Mouse (Mus musculus): ENCODE results near the gene Gas6. TPM values are rescaled to one million over a fixed set of nuclear protein-coding genes. Genes with fewer than 3 reads are reported as not detected.
A peak's percentile ranks its signal among the peaks of the same experiment; 100 is the strongest.

Gas6 gene
- total RNA-seq, 1 experiment: 28.8 TPM

DNA sequence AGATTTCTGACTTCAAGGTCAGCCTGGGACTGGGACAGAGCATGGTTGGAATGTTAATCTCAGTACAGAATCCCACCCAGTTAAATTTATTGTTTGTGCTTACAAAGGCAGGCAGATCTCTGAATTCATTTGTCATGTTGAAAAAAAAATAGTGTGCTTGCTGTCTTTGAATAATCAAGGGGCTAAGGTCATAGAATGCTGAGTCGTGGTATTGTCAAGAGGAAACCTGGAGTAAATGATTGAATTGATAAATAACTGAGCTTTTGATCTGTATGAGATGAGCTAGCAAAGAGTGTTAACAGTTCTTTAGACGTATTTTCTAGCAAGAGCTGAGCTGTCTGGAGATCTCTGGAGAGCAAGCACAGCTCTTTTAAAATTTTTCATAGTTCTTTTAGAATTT, 42.8 kb upstream of the Gas6 start:
- Histone ChIP-seq H3K36me3 (ENCODE audit: control insufficient read depth, insufficient read depth, low read length, poor library complexity, severe bottlenecking) (no peaks in the 10 kb centered on the region), H3K4me1 (ENCODE audit: control insufficient read depth in 2 of 2, insufficient read depth in 2 of 2, low read length in 2 of 2, poor library complexity in 1 of 2) (peaks cover 0 to 1% of the 10 kb centered on the region in 2 experiments; a peak in 1 of 4 replicates), H3K9me3 (ENCODE audit: control insufficient read depth, insufficient read depth, low read depth, low read length) (no peaks in the 10 kb centered on the region), H3K9ac (ENCODE audit: insufficient read depth, low read depth, low read length, poor library complexity, severe bottlenecking) (no peak overlapping the region), H3K4me3 (ENCODE audit: insufficient read depth in 1 of 2, low read depth in 1 of 2, low read length in 2 of 2, poor library complexity in 1 of 2, severe bottlenecking in 1 of 2) (no peak overlapping the region), H3K27ac (ENCODE audit: insufficient read depth, low read depth, low read length, poor library complexity, severe bottlenecking) (no peak overlapping the region)
- DNase-seq (ENCODE audit: low read depth, low spot score): no peak
- in situ Hi-C loops (cut with MboI; ENCODE audit: low sequenced_read_pairs in 2 of 2, unreplicated experiment in 2 of 2): no loop called here
- TF ChIP-seq HCFC1 (IDR thresholded peaks at IDR 0.05; ENCODE audit: borderline replicate concordance, insufficient read depth, low read length) (no peak), CHD2 (IDR thresholded peaks at IDR 0.05; ENCODE audit: low read depth, low read length) (no peak), ZC3H11A (IDR thresholded peaks at IDR 0.05; ENCODE audit: borderline replicate concordance, low read depth, low read length) (no peak), MAFK (IDR thresholded peaks at IDR 0.05; ENCODE audit: insufficient read depth, low read depth, low read length) (peak; percentile 67), ZNF384 (IDR thresholded peaks at IDR 0.05; ENCODE audit: low read depth, low read length) (0 out of 2 replicates have a peak, but pooled peaks have one; percentile 25)

DNA sequence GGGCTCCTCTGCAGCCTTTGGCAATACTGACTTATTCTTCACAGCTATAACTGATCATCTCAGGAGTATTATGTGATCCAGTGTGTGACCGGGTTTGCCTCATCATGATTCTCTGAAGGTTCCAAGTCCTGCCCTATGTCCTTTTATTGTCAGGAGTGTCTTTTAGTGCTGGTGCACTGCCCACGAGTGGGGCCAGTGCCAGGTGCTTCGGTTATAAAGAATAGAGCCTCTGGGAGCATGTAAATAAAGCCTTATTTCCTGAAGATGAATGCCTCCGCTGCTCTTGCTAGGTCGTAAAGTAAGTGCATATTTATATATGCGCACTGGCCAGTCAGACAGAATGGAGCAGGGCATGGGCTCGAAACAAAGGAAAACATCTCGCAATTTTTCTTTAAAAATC, 38.8 kb upstream of the Gas6 start:
- no peak for DNase-seq (ENCODE audit: low read depth, low spot score)
- Histone ChIP-seq H3K36me3 (ENCODE audit: control insufficient read depth, insufficient read depth, low read length, poor library complexity, severe bottlenecking) (no peaks in the 10 kb centered on the region), H3K4me1 (ENCODE audit: control insufficient read depth in 2 of 2, insufficient read depth in 2 of 2, low read length in 2 of 2, poor library complexity in 1 of 2) (no peaks in the 10 kb centered on the region), H3K9me3 (ENCODE audit: control insufficient read depth, insufficient read depth, low read depth, low read length) (no peaks in the 10 kb centered on the region), H3K9ac (ENCODE audit: insufficient read depth, low read depth, low read length, poor library complexity, severe bottlenecking) (no peak overlapping the region), H3K4me3 (ENCODE audit: insufficient read depth in 1 of 2, low read depth in 1 of 2, low read length in 2 of 2, poor library complexity in 1 of 2, severe bottlenecking in 1 of 2) (no peak overlapping the region), H3K27ac (ENCODE audit: insufficient read depth, low read depth, low read length, poor library complexity, severe bottlenecking) (no peak overlapping the region)
- in situ Hi-C loops (cut with MboI; ENCODE audit: low sequenced_read_pairs in 2 of 2, unreplicated experiment in 2 of 2): no loop called here
- no peak for TF ChIP-seq HCFC1 (IDR thresholded peaks at IDR 0.05; ENCODE audit: borderline replicate concordance, insufficient read depth, low read length)

DNA sequence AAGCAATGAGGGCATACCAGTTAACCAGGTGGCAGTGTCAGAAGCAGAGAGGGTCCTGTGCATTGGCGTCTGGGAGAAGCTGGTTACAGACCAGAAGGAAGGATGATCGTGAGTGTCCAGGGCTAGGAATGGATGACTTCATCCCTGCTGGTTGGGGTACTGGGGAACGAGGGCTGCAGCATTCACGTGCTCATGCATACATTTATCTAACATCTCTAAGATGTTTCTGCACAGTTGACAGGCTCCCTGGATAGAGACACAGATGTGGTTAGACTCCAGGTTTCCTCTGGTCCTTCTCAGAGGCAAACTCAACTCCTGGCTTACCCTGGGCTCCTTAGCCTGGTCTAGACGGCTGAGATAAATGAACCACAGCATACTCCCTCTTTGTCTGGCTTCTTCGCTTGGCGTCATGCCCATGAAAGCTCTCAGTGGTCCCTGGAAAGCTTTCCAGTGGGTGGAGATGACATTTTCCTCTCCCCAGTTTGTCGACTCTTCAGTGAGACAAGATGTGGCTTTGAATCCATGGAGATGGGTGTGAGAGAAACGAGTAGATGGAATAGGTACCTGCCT, 37.4 kb upstream of the Gas6 start:
- Histone ChIP-seq H3K9me3 (ENCODE audit: control insufficient read depth, insufficient read depth, low read depth, low read length) (no peaks in the 10 kb centered on the region), H3K27ac (ENCODE audit: insufficient read depth, low read depth, low read length, poor library complexity, severe bottlenecking) (no peak overlapping the region), H3K4me1 (ENCODE audit: control insufficient read depth in 2 of 2, insufficient read depth in 2 of 2, low read length in 2 of 2, poor library complexity in 1 of 2) (no peaks in the 10 kb centered on the region), H3K9ac (ENCODE audit: insufficient read depth, low read depth, low read length, poor library complexity, severe bottlenecking) (no peak overlapping the region), H3K36me3 (ENCODE audit: control insufficient read depth, insufficient read depth, low read length, poor library complexity, severe bottlenecking) (no peaks in the 10 kb centered on the region), H3K4me3 (ENCODE audit: insufficient read depth in 1 of 2, low read depth in 1 of 2, low read length in 2 of 2, poor library complexity in 1 of 2, severe bottlenecking in 1 of 2) (no peak overlapping the region)
- in situ Hi-C loops (cut with MboI; ENCODE audit: low sequenced_read_pairs in 2 of 2, unreplicated experiment in 2 of 2): no loop called here
- TF ChIP-seq ZNF384 (IDR thresholded peaks at IDR 0.05; ENCODE audit: low read depth, low read length) (no peak), MAFK (IDR thresholded peaks at IDR 0.05; ENCODE audit: insufficient read depth, low read depth, low read length) (no peak), HCFC1 (IDR thresholded peaks at IDR 0.05; ENCODE audit: borderline replicate concordance, insufficient read depth, low read length) (no peak), ZC3H11A (IDR thresholded peaks at IDR 0.05; ENCODE audit: borderline replicate concordance, low read depth, low read length) (no peak), CHD2 (IDR thresholded peaks at IDR 0.05; ENCODE audit: low read depth, low read length) (no peak)
- DNase-seq (ENCODE audit: low read depth, low spot score): no peak

DNA sequence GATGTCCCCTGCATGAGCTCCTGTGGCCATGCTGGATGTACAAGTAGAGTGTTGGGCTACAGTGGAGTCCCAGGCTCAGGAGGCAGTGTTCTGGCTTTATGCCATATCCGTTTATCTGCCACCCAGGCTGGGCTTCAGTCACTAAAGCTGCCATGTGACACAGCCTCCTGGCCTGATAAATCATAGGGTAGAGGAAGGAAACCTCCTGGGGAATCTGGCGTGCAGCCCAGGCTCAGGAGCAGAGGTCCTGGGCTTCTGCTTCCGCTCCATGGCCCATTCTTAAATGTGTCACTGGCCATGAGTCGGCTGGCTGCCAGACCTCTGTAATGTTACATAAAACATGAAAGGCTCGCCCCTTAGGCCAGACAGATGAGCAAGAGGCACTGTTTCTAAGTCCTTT, 36.7 kb upstream of the Gas6 start:
- Histone ChIP-seq H3K36me3 (ENCODE audit: control insufficient read depth, insufficient read depth, low read length, poor library complexity, severe bottlenecking) (no peaks in the 10 kb centered on the region), H3K4me3 (ENCODE audit: insufficient read depth in 1 of 2, low read depth in 1 of 2, low read length in 2 of 2, poor library complexity in 1 of 2, severe bottlenecking in 1 of 2) (no peak overlapping the region), H3K27ac (ENCODE audit: insufficient read depth, low read depth, low read length, poor library complexity, severe bottlenecking) (no peak overlapping the region), H3K9ac (ENCODE audit: insufficient read depth, low read depth, low read length, poor library complexity, severe bottlenecking) (no peak overlapping the region), H3K4me1 (ENCODE audit: control insufficient read depth in 2 of 2, insufficient read depth in 2 of 2, low read length in 2 of 2, poor library complexity in 1 of 2) (no peaks in the 10 kb centered on the region), H3K9me3 (ENCODE audit: control insufficient read depth, insufficient read depth, low read depth, low read length) (no peaks in the 10 kb centered on the region)
- DNase-seq (ENCODE audit: low read depth, low spot score): no peak
- no peak for TF ChIP-seq ZC3H11A (IDR thresholded peaks at IDR 0.05; ENCODE audit: borderline replicate concordance, low read depth, low read length)
- no peak for TF ChIP-seq CHD2 (IDR thresholded peaks at IDR 0.05; ENCODE audit: low read depth, low read length)
- no peak for TF ChIP-seq ZNF384 (IDR thresholded peaks at IDR 0.05; ENCODE audit: low read depth, low read length)
- TF ChIP-seq MAFK (IDR thresholded peaks at IDR 0.05; ENCODE audit: insufficient read depth, low read depth, low read length): no peak
- TF ChIP-seq HCFC1 (IDR thresholded peaks at IDR 0.05; ENCODE audit: borderline replicate concordance, insufficient read depth, low read length): no peak
- in situ Hi-C loops (cut with MboI; ENCODE audit: low sequenced_read_pairs in 2 of 2, unreplicated experiment in 2 of 2): no loop called here

GRCm38 (mm10) chr8:13530401-13530800, 36.1 kb upstream of the Gas6 start:
- Histone ChIP-seq H3K36me3 (ENCODE audit: control insufficient read depth, insufficient read depth, low read length, poor library complexity, severe bottlenecking) (no peaks in the 10 kb centered on the region), H3K9ac (ENCODE audit: insufficient read depth, low read depth, low read length, poor library complexity, severe bottlenecking) (no peak overlapping the region), H3K27ac (ENCODE audit: insufficient read depth, low read depth, low read length, poor library complexity, severe bottlenecking) (no peak overlapping the region), H3K4me1 (ENCODE audit: control insufficient read depth in 2 of 2, insufficient read depth in 2 of 2, low read length in 2 of 2, poor library complexity in 1 of 2) (no peaks in the 10 kb centered on the region), H3K4me3 (ENCODE audit: insufficient read depth in 1 of 2, low read depth in 1 of 2, low read length in 2 of 2, poor library complexity in 1 of 2, severe bottlenecking in 1 of 2) (no peak overlapping the region), H3K9me3 (ENCODE audit: control insufficient read depth, insufficient read depth, low read depth, low read length) (no peaks in the 10 kb centered on the region)
- DNase-seq (ENCODE audit: low read depth, low spot score): no peak
- in situ Hi-C loops (cut with MboI; ENCODE audit: low sequenced_read_pairs in 2 of 2, unreplicated experiment in 2 of 2): no loop called here
- TF ChIP-seq HCFC1 (IDR thresholded peaks at IDR 0.05; ENCODE audit: borderline replicate concordance, insufficient read depth, low read length): no peak
- no peak for TF ChIP-seq ZNF384 (IDR thresholded peaks at IDR 0.05; ENCODE audit: low read depth, low read length)
- TF ChIP-seq MAFK (IDR thresholded peaks at IDR 0.05; ENCODE audit: insufficient read depth, low read depth, low read length): no peak
- TF ChIP-seq ZC3H11A (IDR thresholded peaks at IDR 0.05; ENCODE audit: borderline replicate concordance, low read depth, low read length): no peak
- no peak for TF ChIP-seq CHD2 (IDR thresholded peaks at IDR 0.05; ENCODE audit: low read depth, low read length)

All from ES-E14 (cell line).